Mouse (Mus musculus) CH12.LX (cell line): Measurements from ENCODE around the gene Prss30. TPM values are rescaled to one million over a fixed set of nuclear protein-coding genes. Genes with fewer than 3 reads are reported as not detected.

ENCODE experiments used
- DNase-seq: peaks from one replicate; pipeline ENCODE4 v3.0.0-alpha.2; 2013; ENCODE audit errors: extremely low read depth
- H3K27ac ChIP-seq: 2 replicates; pipeline ENCODE4 v1.5.1; 2012; ENCODE audit warnings: low read depth, mild to moderate bottlenecking, control low read depth, moderate library complexity; ENCODE audit not compliant: insufficient read depth
- H3K27me3 ChIP-seq: replicated peaks from 2 replicates; pipeline ENCODE3; 2012; ENCODE audit warnings: inconsistent platforms
- H3K36me3 ChIP-seq, 2 experiments: replicated peaks in 1 of 2; 2 replicates each; pipeline versions ENCODE3 to v1.6.1; 2012; ENCODE audit warnings: inconsistent platforms in 1 of 2, low read length in 1 of 2, mild to moderate bottlenecking in 1 of 2, mixed read lengths in 1 of 2, moderate library complexity in 1 of 2; ENCODE audit not compliant: control insufficient read depth in 1 of 2, insufficient read depth in 1 of 2
- H3K4me1 ChIP-seq, 2 experiments: 2 replicates each; pipeline ENCODE4 v1.6.1; 2012; ENCODE audit warnings: inconsistent platforms in 1 of 2, moderate library complexity in 1 of 2; ENCODE audit not compliant: insufficient read depth in 2 of 2, control insufficient read depth in 1 of 2
- H3K4me2 ChIP-seq: 2 replicates; pipeline ENCODE4 v1.6.1; 2012; ENCODE audit warnings: low read depth, mild to moderate bottlenecking, control low read depth; ENCODE audit not compliant: poor library complexity, insufficient read depth, severe bottlenecking
- H3K4me3 ChIP-seq, 3 experiments: fragments of 150-350 bp in 1 of 3; sonication (generic) in 1 of 3; replicated peaks in 1 of 3; 2 replicates each; pipeline versions ENCODE3 to v1.5.1; 2011 to 2012; ENCODE audit warnings: low read depth in 2 of 3, low read length in 2 of 3, mild to moderate bottlenecking in 2 of 3, moderate library complexity in 2 of 3, control low read depth in 1 of 3, improper control_type of control experiment in 1 of 3, inconsistent platforms in 1 of 3, mixed read lengths in 1 of 3; ENCODE audit not compliant: poor library complexity in 1 of 3
- H3K79me2 ChIP-seq: replicated peaks from 2 replicates; pipeline ENCODE4 v1.6.1; 2012; ENCODE audit warnings: mild to moderate bottlenecking, moderate library complexity; ENCODE audit not compliant: control insufficient read depth, poor library complexity, insufficient read depth, severe bottlenecking; ENCODE audit errors: extremely low read depth
- H3K9ac ChIP-seq: 2 replicates; pipeline ENCODE4 v1.6.1; 2012; ENCODE audit warnings: low read depth, mild to moderate bottlenecking, control low read depth, moderate library complexity; ENCODE audit not compliant: insufficient read depth
- H3K9me3 ChIP-seq: replicated peaks from 2 replicates; pipeline ENCODE3; 2012; ENCODE audit warnings: low read length, inconsistent platforms, mixed read lengths
- CTCF ChIP-seq, 2 experiments: IDR thresholded peaks in 1 of 2; conservative IDR thresholded peaks in 1 of 2; 2 replicates each; pipeline ENCODE4 v1.5.1; 2011 to 2012; ENCODE audit warnings: low read depth in 2 of 2, low read length in 2 of 2, improper control_type of control experiment in 1 of 2, inconsistent platforms in 1 of 2, mild to moderate bottlenecking in 1 of 2, moderate library complexity in 1 of 2
- E2F4 ChIP-seq: IDR thresholded peaks from 2 replicates; pipeline ENCODE4 v1.6.1; 2011; ENCODE audit warnings: low read depth, low read length, improper control_type of control experiment; ENCODE audit not compliant: insufficient replicate concordance
- ELF1 ChIP-seq: IDR thresholded peaks from 2 replicates; pipeline ENCODE4 v1.6.1; 2014; ENCODE audit warnings: low read depth, mild to moderate bottlenecking, inconsistent platforms, low read length, improper control_type of control experiment
- ETS1 ChIP-seq: conservative IDR thresholded peaks from 2 replicates; pipeline ENCODE4 v1.6.1; 2012; ENCODE audit warnings: low read depth, mild to moderate bottlenecking, inconsistent platforms, low read length, improper control_type of control experiment, moderate library complexity
- IRF4 ChIP-seq: IDR thresholded peaks from 2 replicates; pipeline ENCODE4 v1.6.1; 2014; ENCODE audit warnings: low read depth, mild to moderate bottlenecking, inconsistent platforms, low read length, improper control_type of control experiment
- JUN ChIP-seq: IDR thresholded peaks from 2 replicates; pipeline ENCODE4 v1.6.1; 2011; ENCODE audit warnings: low read depth, mild to moderate bottlenecking, low read length, improper control_type of control experiment, moderate library complexity; ENCODE audit not compliant: insufficient read depth
- KAT2A ChIP-seq: IDR thresholded peaks from 2 replicates; pipeline ENCODE4 v1.6.1; 2012; ENCODE audit warnings: low read length, improper control_type of control experiment, inconsistent platforms; ENCODE audit not compliant: insufficient replicate concordance
- MAFK ChIP-seq: IDR thresholded peaks from 2 replicates; pipeline ENCODE4 v1.6.1; 2011; ENCODE audit warnings: low read length, improper control_type of control experiment; ENCODE audit not compliant: insufficient replicate concordance
- MAX ChIP-seq: IDR thresholded peaks from 2 replicates; pipeline ENCODE4 v1.6.1; 2011; ENCODE audit warnings: low read length, improper control_type of control experiment
- MAZ ChIP-seq: IDR thresholded peaks from 2 replicates; pipeline ENCODE4 v1.6.1; 2012; ENCODE audit warnings: low read depth, mild to moderate bottlenecking, inconsistent platforms, low read length, improper control_type of control experiment, moderate library complexity
- MEF2A ChIP-seq: IDR thresholded peaks from 2 replicates; pipeline ENCODE4 v1.6.1; 2014; ENCODE audit warnings: low read depth, mild to moderate bottlenecking, inconsistent platforms, low read length, improper control_type of control experiment, borderline replicate concordance
- MYC ChIP-seq: IDR thresholded peaks from 2 replicates; pipeline ENCODE4 v1.6.1; 2011; ENCODE audit warnings: low read depth, mild to moderate bottlenecking, improper control_type of control experiment, low read length
- POLR2A ChIP-seq: IDR thresholded peaks from 2 replicates; pipeline ENCODE4 v1.6.1; 2011; ENCODE audit warnings: low read depth, mild to moderate bottlenecking, improper control_type of control experiment, low read length
- POLR2AphosphoS2 ChIP-seq: IDR thresholded peaks from 2 replicates; pipeline ENCODE4 v1.6.1; 2011; ENCODE audit warnings: low read depth, low read length, improper control_type of control experiment
- RAD21 ChIP-seq: IDR thresholded peaks from 2 replicates; pipeline ENCODE4 v1.6.1; 2011; ENCODE audit warnings: low read depth, mild to moderate bottlenecking, low read length, improper control_type of control experiment, moderate library complexity
- SIN3A ChIP-seq: IDR thresholded peaks from 2 replicates; pipeline ENCODE4 v1.6.1; 2012; ENCODE audit warnings: low read length, improper control_type of control experiment, inconsistent platforms
- TBP ChIP-seq: conservative IDR thresholded peaks from 2 replicates; pipeline ENCODE4 v1.6.1; 2011; ENCODE audit warnings: low read depth, low read length, improper control_type of control experiment
- UBTF ChIP-seq: IDR thresholded peaks from 2 replicates; pipeline ENCODE4 v1.6.1; 2012; ENCODE audit warnings: low read depth, mild to moderate bottlenecking, inconsistent platforms, low read length, improper control_type of control experiment, moderate library complexity
- USF1 ChIP-seq: IDR thresholded peaks from 2 replicates; pipeline ENCODE4 v1.6.1; 2014; ENCODE audit warnings: low read depth, mild to moderate bottlenecking, inconsistent platforms, low read length, improper control_type of control experiment
- ZC3H11A ChIP-seq: IDR thresholded peaks from 2 replicates; pipeline ENCODE4 v1.6.1; 2012; ENCODE audit warnings: low read depth, mild to moderate bottlenecking, inconsistent platforms, low read length, improper control_type of control experiment
- dilution Hi-C: fragments of 300-500 bp; cut with MboI; formaldehyde crosslinking; loops from 2 replicates; pipeline ENCODE4 v1.14.3; 2020; ENCODE audit warnings: low sequenced_read_pairs; ENCODE audit not compliant: extremely low pct_unique_long_range_greater_than_20kb, extremely low pct_ligation_motif_present
- in situ Hi-C: fragments of 300-500 bp; cut with MboI; formaldehyde crosslinking; loops from 3 replicates; pipeline ENCODE4 v1.14.3; 2019; ENCODE audit warnings: low sequenced_read_pairs, low pct_ligation_motif_present, low pct_unique_long_range_greater_than_20kb, mixed read lengths
- polyA plus RNA-seq: library from polyadenylated mRNA; unstranded; fragments of >175 nt; gene quantifications from 2 replicates; pipeline ENCODE4 v1.2.1, GENCODE M21; 2012; ENCODE audit warnings: low read depth; ENCODE audit not compliant: insufficient read length
- total RNA-seq, 2 experiments: library from RNA; depleted of rRNA; stranded (reverse); fragments of 300-350 nt in 1 of 2; fragments of >200 nt in 1 of 2; gene quantifications; 2 replicates each; pipeline ENCODE4 v1.2.3; 2012 to 2014

Prss30 gene
- total and polyA plus RNA-seq, 3 experiments, result 0.30 to 0.69 TPM; not detected in 1

DNA sequence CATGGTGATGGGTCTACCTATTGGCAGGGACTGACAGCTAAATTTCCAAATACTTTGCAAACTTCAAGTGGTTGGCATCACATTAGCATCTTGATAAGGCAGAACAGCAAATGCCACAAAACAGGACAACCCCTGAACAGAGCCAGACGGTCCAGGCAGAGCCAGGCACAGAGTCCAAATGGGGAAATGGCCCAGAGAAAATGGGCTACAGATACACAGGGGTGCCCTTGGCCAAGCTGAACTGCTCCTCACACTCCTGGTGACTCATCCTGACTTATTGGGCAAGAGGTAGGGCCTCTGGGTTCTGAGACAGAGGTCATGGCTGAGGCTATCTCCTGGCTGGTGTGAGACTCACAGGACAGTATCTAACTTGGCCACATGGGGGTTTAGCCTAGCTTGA lies 27.0 kb upstream of the Prss30 start:
- H3K79me2 ChIP-seq, result no peaks in the 10 kb centered on the region
- DNase-seq, result no peak
- peaks cover 0 to 8% of the 10 kb centered on the region in 2 experiments; a peak in 2 of 4 replicates for H3K4me1 ChIP-seq
- no peak overlapping the region for H3K9ac ChIP-seq
- no peak overlapping the region for H3K4me3 ChIP-seq
- peaks cover 5% of the 10 kb centered on the region for H3K9me3 ChIP-seq
- H3K27me3 ChIP-seq, result peaks cover 57% of the 10 kb centered on the region
- no peak overlapping the region for H3K27ac ChIP-seq
- TF ChIP-seq MAX, result no peak
- TF ChIP-seq MAFK, result no peak
- no peak for TF ChIP-seq POLR2A
- TF ChIP-seq ZC3H11A, result no peak
- TF ChIP-seq KAT2A, result no peak
- TF ChIP-seq POLR2AphosphoS2, result no peak
- no peak overlapping the region for H3K4me2 ChIP-seq
- in situ Hi-C loops, result no loop called here
- dilution Hi-C loops, result no loop called here
- no peaks in the 10 kb centered on the region for H3K36me3 ChIP-seq

DNA sequence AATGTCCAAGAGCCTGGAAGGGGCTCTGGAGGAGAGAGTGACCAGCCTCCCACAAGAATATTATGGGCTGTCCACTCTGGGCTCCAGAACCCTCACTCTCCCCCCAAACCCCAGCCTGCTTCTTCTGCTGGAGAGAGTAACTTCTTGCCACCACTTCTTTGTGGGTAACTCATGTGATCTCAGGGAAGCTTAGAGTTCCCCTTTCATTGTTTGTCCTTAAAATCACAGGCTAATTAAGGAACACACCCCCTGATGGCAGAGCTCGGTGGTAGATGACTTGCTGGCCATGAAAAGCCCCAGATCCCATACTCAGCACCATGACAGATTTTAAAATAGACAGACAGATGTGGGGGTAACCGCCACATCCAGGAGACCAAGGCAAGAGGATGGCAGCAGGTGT lies 26.6 kb upstream of the Prss30 start:
- Histone ChIP-seq H3K27me3 (peaks cover 62% of the 10 kb centered on the region), H3K4me1 (peaks cover 0 to 8% of the 10 kb centered on the region in 2 experiments; a peak in 2 of 4 replicates), H3K36me3 (no peaks in the 10 kb centered on the region), H3K4me3 (no peak overlapping the region), H3K79me2 (no peaks in the 10 kb centered on the region), H3K9ac (no peak overlapping the region)
- dilution Hi-C loops, result no loop called here
- in situ Hi-C loops, result no loop called here
- no peak for DNase-seq
- TF ChIP-seq RAD21, result no peak
- no peak for TF ChIP-seq MYC
- no peak for TF ChIP-seq POLR2AphosphoS2
- TF ChIP-seq ELF1, result no peak
- TF ChIP-seq MAFK, result no peak
- TF ChIP-seq IRF4, result no peak
- TF ChIP-seq E2F4, result no peak
- no peak for TF ChIP-seq POLR2A
- no peak for TF ChIP-seq TBP
- TF ChIP-seq, all 38 proteins: peak for 0
- H3K4me2 ChIP-seq, result no peak overlapping the region
- H3K9me3 ChIP-seq, result peaks cover 5% of the 10 kb centered on the region
- H3K27ac ChIP-seq, result no peak overlapping the region

DNA sequence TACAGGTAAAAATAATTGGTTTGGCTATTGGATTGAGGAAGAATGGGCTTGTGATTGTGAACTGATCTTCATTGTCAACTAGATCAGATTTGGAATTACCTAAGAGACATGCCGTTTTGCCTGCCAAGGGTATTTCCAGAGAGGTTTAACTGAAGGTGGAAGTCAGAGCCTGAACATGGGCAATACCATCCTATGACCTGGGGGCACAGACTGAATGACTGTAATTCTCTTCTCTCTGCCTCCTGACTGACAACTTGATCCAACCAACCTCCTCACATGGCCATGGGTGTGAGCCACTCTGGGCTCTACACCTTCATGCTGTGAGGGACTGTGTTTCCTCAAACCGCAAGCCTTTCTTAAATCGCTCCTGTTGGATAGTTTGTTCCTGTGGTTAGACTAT lies 24.7 kb upstream of the Prss30 start:
- Histone ChIP-seq H3K4me1 (peaks cover 0 to 8% of the 10 kb centered on the region in 2 experiments; a peak in 2 of 4 replicates), H3K4me3 (no peak overlapping the region), H3K36me3 (no peaks in the 10 kb centered on the region), H3K9me3 (peaks cover 5% of the 10 kb centered on the region), H3K4me2 (no peak overlapping the region), H3K27ac (no peak overlapping the region), H3K79me2 (no peaks in the 10 kb centered on the region), H3K27me3 (peaks cover 74% of the 10 kb centered on the region), H3K9ac (no peak overlapping the region)
- in situ Hi-C loops, result no loop called here
- no peak for DNase-seq
- TF ChIP-seq ETS1 (no peak), MAZ (no peak), ELF1 (no peak), JUN (no peak), SIN3A (no peak), IRF4 (no peak), POLR2A (no peak), USF1 (no peak), MEF2A (no peak), CTCF (conservative IDR thresholded peaks at IDR 0.05 in 1 of 2, IDR thresholded peaks at IDR 0.05 in 1 of 2; ENCODE audit: low read depth in 2 of 2, low read length in 2 of 2) (no peak), KAT2A (no peak), MAFK (no peak), TBP (no peak), UBTF (no peak)
- dilution Hi-C loops, result no loop called here
